Mouse (Mus musculus) brain, embryonic 14.5 days (tissue): ENCODE measurements around the gene Ftl1. TPM values are rescaled to one million over a fixed set of nuclear protein-coding genes. Genes with fewer than 3 reads are reported as not detected.
A peak's percentile ranks its signal among the peaks of the same experiment; 100 is the strongest.
"Not testable (repeated sequence)": the region's sequence is repeated elsewhere in the genome, so short reads cannot be mapped to it uniquely, and the experiment has no call there.

Experiments
- DNase-seq: peaks from one replicate; pipeline ENCODE4 v3.0.0-alpha.2; 2011; ENCODE audit warnings: low read depth
- CTCF ChIP-seq: fragments of 200-500 bp; IDR thresholded peaks from 2 replicates; pipeline ENCODE4 v1.5.1; 2012; ENCODE audit warnings: inconsistent platforms, mild to moderate bottlenecking, moderate library complexity, borderline replicate concordance; ENCODE audit not compliant: insufficient read depth, insufficient read length; ENCODE audit errors: extremely low read depth
- POLR2A ChIP-seq: fragments of 200-500 bp; IDR thresholded peaks from 2 replicates; pipeline ENCODE4 v1.6.1; 2012; ENCODE audit warnings: mild to moderate bottlenecking, inconsistent platforms, borderline replicate concordance; ENCODE audit not compliant: poor library complexity, insufficient read depth, insufficient read length, severe bottlenecking; ENCODE audit errors: extremely low read depth
- polyA plus RNA-seq: library from polyadenylated mRNA; depleted of rRNA; stranded (reverse); fragments of >200 nt; gene quantifications from 2 replicates; pipeline ENCODE4 v1.2.3, GENCODE M21; 2012

Gene Ftl1
- polyA plus RNA-seq, 1 experiment, result 2,346 TPM

DNA sequence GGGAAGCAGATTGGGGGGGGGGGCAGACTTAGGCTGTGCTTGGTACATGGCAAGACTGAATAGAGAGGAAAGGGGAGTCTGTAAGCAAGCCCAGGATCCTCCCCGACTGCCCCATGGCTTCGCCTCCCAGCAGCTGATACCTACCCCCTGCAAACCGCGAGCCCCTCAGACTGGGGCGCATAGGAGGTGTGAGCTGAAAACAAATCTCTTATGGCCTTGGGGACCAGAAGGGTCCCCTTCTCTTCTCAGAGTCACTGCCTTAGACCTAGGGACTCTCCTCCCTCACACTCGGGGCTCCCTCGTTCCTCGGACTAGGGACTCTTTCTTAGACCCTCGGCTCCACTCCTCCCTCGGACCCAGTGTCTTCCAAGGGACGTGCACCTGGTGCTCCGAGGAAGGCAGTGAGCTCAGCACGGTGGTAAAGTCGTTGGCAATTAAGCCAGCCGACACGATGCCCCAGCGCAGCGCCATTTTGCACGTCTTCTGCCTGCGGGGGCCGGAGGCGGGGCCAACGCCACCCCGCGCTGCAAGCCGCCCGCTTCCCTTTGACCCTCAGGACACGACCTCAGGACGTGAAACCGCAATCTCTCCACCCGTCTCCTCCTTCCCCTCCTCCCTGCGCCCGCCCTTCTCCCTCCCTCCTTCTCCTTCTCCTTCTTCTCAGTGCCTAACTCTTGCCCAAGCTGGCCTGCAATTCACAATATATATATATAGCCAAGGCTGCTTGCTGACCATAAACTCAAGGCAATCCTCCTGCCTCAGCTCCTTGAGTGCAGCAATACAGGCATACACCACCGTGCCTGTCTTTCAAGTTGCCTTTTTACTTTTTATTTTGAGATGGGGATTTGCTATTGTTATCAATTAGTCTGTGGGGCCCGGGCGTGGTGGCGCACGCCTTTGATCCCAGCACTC, 28.9 kb upstream of the Ftl1 start, which contains the start of gene Dhdh:
Dhdh (minus strand) TSS at position 513 of the 912 bp plus-strand sequence.
- TF ChIP-seq POLR2A (no peak), CTCF (no peak)
- DNase-seq, result peak; percentile 69

DNA sequence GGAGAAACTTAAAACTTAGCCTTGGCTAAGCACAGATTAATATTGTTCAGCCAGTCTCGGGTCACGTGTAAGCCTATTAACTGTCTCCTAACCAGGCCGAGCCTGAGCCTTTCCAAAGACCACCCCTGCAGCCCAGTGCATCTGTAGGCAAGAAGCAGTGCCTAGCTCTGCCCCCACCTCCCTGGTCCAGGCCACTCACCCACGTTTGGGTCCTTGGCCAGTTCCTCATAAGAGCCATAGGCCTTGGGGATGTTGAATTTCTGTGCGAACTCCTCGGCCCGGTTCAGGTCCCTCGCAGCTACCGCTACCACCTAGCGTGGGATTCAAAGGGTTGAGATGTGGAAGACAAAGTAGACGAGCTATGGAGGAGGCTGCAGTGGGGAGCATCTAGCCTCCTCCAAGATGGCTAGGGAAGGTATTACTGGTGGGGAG, 28.2 kb upstream of the Ftl1 start:
- TF ChIP-seq CTCF (no peak), POLR2A (no peak)
- DNase-seq, result peak; percentile 62

DNA sequence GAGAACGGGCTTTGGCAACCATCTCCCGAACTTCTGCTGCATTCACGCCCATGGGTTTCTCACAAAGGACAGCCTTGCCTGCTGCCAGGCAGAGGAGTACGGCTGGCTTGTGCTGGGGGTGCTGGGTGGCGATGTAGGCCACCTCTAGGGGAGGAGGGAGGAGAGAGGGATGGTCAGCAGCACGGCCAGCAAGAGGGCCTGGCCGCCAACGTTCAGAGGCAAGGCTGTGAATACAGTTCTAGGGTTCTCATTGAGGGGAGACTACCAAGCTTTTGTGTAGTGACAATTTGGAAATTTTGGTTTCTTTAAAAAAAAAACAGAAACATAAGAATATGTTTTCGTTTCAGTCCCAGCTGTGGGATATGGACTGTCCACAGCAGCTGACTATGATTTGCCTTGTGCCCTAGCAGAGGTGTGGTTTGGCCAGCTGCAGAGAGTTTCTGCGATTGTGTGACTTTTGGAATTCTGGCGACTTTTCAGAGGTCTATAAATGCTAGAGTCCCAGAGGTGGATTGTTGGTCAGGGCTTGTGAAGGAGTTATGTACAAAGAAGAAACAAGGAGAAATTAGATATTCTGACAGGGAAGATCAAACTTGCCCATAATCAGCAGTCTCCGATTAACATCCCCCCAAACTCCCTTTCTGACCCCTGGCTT, 27.2 kb upstream of the Ftl1 start, which contains the start of gene Gm45808:
Gm45808 (minus strand) TSS at position 51 of the 655 bp plus-strand sequence.
- peak; percentile 7 for DNase-seq
- TF ChIP-seq CTCF (no peak), POLR2A (no peak)

DNA sequence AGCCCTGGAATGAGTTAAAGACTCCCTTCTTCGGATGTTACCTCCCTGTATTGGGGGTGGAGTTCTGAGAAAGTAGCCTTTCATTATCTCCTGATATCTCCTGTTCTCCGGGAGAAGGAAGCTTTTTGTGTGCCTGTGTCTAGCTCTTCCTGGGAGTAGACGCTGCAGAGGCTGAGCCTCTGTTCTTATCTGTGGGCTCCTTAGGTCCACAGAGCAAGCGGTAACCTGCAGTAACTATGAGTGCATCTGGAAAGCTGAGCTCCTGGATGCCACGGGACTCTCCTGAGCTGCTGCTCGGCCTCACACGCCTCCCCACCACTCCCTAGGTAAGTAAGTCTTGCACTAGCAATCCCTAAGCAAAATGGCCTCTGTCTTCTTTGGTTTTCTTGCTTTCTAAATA, 26.5 kb upstream of the Ftl1 start:
- no peak for DNase-seq

DNA sequence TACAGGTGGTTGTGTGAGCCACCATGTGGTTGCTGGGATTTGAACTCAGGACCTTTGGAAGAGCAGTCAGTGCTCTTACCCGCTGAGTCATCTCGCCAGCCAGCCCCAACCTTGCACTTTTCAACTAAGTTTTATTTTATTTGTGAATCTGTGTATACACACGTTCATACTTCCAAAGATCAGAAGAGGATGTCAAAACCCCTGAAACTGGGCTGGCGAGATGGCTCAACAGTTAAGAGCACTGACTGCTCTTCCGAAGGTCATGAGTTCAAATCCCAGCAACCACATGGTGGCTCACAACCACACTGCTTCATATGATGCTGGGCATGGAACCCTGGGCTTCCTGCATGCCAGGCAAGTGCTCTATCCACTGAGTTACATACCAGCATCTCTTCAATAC, 25.3 kb upstream of the Ftl1 start:
- DNase-seq, result not testable (repeated sequence)

More for the DNA sequence above, 26.5 kb upstream of the Ftl1 start:
- no peak for TF ChIP-seq POLR2A
- TF ChIP-seq CTCF, result no peak

DNA sequence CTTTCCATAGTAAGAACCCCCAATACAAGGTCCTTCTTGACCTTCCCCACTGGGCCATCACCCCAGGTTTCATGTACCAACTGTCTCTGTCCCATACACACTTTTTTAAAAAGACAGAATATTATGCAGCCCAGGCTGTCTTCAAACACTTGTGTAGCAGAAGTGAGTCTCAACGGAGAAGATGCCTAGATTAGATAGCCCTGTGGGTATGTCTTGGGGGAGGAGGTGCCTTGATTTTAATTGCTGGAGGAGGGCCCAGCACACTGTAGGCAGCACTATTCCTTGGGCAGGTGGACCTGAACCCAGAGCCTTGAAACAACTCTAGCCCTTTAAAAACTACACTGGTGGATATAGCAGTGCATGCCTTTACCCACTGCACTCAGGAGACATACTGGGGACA, 22.5 kb upstream of the Ftl1 start:
- TF ChIP-seq CTCF (no peak), POLR2A (no peak)
- no peak for DNase-seq

DNA sequence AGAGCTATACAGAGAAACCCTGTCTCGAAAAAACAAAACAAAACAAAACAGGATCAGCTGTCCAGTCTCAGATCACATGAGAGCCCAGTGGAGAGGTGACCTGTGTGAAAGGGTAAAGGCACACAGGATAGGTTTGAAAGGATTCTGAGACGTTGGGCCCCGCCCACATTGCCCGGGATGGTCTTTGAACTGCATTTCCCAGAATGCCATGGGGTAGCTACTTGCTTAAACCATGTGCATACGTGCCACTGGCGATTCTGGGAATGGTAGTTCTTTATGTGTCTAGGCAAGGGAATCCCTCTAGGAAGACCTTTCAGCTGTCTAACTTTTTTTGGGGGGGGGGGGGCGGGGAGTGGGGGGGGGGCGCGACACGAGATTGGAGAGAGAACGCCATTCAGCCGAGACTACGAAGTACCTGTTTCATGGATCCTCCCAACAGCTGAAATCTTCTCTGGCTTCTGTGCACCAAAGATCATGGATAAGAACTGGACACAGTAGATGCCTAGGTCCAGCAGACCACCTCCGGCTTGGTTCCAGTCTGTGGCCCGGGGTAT, 21.8 kb upstream of the Ftl1 start, which contains the start of gene Tulp2:
Tulp2 (plus strand) TSS at position 504 of the 554 bp plus-strand sequence.
- TF ChIP-seq CTCF (no peak), POLR2A (no peak)
- peak; percentile 79 for DNase-seq

DNA sequence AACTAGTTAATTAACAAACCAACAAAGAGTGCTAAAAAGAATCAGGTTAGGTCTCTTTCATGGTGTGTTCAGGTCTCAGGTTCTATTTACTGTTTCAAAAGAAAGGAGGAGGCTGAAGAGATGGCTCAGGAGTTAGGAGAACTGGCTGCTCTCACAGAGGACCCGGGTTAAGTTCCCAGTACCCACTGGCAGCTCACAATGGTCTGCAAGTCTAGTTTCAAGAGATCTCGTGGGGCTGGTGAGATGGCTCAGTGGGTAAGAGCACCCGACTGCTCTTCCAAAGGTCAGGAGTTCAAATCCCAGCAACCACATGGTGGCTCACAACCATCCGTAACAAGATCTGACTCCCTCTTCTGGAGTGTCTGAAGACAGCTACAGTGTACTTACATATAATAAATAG, 20.6 kb upstream of the Ftl1 start:
- DNase-seq, result not testable (repeated sequence)

DNA sequence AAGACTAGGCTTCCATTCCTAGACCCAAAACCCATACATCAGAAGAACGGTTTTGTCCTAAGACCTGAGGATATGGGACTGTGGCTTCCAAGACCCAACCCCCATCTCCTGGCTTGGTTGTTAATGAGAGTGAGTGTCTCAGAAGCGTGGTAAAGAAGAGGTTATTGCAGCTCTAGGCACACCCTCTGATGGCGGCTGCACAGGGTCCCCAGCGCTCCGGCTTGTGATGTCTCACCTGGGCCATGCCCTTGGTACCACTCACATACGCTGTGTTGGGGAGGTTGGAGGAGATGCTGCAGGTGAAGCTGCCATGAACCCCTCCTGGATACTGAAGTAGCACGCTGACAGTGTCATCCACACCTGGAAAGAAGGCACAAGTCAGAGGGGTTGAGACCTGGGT, 19.1 kb upstream of the Ftl1 start:
- no peak for DNase-seq
- TF ChIP-seq CTCF (no peak), POLR2A (no peak)

DNA sequence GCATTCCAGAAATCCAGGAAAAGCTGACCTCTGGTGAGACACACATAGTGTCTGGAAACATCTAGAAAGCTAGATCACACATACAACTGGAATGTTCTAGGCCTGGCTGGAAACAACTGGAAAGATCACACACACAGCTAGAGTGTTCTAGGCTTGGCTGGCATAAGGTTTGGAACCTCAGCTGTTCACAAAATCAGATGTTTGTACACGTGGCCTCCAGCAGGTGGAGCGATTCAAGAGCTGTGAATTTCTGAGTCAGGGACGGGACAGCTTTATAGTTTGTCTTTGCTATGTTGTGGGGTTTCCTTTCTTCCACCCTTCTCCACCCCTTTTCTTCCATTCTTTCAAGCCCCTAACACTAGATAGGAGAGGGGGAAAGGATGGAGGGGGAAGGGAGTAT, 17.3 kb upstream of the Ftl1 start:
- TF ChIP-seq POLR2A (no peak), CTCF (peak; percentile 77)
- peak; percentile 80 for DNase-seq

DNA sequence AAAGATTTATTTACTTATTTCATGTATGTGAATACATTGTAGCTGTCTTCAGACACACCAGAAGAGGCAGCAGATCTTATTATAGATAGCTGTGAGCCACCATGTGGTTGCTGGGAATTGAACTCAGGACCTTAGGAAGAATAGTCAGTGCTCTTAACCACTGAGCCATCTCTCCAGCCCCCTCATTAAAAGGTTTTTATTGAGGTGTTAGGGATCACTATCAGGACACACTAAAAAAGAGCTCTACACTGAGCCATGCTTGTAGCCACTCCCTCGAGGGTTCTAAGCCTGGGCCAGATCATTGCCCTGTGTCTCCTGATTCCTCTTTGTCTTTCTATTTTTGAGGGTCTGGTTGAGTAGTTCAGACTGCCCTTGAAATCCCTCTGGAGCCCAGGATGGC, 16.8 kb upstream of the Ftl1 start:
- no peak for DNase-seq
- TF ChIP-seq CTCF (no peak), POLR2A (no peak)
